Mouse (Mus musculus) frontal cortex, adult (tissue): ENCODE data around the gene Rac3.
"Not testable (repeated sequence)": the region's sequence is repeated elsewhere in the genome, so short reads cannot be mapped to it uniquely, and the experiment has no call there.

Experiments used
- ATAC-seq: cut with Nextera tagmentation; 2 replicates; pipeline ENCODE4 v1.9.2; 2017; ENCODE audit warnings: mild to moderate bottlenecking, moderate library complexity, mixed read lengths; ENCODE audit not compliant: low TSS enrichment

Rac3 gene

DNA sequence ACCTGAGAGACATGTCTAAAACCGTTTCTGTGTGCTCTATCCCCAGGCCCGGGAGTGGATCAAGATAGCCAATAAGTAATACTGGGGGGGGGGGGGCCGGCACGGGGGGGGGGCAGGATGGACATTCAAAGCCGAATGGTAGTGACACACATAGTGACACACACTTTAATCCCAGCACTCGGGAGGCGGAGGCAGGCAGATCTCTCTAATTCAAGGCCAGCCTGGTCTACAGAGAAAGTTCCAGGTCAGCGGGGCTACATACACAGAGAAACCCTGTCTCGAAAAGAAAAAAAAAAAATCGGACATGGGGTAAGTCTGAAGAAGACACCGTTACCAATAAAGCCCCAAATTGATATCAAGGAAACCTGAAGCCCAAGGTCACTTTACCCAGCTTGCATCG lies 6.3 kb downstream of the Rac3 start:
- ATAC-seq, result no peak

DNA sequence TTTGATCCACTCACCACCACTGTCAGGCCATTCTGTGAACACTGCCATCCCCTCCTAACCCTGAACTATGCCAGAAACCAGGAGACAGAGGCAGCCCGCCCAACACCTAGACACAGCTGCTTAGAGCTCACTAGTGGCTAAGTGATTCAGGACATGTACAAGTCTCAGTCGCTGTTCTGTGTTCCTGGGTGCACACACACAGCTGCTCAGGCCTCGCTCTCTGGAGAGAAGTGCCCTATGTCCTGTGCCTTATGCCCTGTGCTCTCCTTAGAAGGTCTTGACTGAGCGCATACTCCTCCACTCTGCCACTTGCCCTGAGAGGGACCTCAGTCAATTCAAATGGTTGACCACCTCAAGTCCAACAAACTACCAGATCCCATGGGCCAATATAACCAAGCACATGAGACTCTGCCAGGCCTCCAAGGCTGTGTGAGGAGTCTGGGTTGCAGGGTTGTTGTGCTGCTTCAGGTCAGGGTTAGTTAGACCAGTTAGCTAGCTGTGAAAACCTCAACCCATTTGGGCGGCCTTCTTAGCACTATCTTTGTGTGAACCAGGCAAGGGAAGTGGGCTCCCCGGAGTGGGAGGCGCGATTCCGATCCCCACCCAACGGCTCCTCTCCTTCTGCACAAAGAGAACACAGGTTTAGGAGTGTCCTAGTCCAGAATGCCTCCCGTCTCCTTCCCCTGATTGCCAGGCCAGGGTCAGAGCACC lies 7.4 kb downstream of the Rac3 start:
- no peak for ATAC-seq

DNA sequence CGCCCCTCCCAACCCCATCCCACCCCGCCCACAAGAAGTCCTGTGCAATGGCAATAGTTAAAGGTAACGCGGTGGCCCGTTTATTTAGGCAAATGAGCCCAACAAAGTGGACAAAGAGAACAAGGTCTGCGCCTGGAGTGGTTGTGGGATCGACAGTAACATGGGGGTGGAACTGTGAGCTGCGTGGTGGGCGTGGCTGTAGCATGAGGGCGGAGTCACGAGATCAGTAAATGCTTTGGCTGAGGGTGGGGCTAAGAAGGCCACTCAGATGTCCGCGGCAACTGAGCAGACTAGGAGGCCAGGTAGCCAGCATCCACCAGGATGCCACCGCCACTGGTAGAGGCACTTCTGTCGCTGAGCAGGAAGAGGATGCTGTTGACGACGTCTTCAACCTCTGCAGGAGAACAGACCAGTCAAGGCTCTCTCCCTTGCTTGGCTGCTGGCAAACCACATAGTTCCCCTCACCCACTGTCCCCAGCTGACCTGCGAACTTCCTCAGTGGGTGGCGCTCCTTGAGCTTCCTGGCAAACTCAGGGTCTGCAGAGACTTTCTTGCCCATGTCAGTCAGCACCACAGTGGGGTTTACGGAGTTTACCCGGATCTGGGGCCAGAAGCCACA lies 8.3 kb downstream of the Rac3 start:
- ATAC-seq, result not testable (repeated sequence)

DNA sequence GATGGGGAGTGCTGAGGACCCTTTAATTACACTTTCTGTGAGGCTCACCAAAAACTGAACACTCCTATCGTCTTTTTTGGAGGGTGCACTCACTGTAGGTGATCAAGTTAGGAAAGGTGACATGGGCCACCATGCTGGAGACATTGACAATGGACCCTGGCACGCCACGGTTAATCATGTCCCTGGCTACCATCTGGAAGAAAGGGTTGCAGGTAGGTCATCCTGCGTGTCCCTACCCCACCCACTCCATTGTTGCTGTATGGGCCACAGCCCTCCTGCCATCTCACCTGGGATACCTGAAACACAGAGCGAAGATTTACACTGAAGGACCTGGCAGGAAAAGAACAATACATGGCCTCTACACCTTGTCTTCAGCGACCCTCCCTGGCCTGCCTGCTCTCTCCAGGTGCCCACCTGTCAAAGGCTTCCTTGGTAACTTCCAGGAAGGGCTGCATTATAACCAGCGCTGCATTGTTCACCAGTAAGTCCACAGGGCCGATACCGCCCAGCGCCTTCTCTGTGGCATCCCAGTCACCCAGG lies 9.1 kb downstream of the Rac3 start:
- ATAC-seq, result no peak

DNA sequence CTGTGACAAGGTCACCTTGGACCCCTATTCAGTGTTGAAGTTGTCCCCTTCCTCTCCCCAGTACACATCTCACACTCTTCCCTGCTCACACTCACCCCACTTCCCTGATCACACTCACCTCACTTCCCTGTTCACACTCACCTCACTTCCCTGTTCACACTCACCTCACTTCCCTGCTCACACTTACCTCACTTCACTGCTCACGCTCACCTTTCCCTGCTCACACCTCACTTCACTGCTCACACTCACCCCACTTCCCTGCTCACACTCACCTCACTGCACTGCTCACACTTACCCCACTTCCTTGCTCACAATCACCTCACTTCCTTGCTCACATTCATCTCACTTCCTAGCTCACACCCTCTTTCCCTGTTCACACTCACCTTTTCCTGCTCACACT lies 10.1 kb downstream of the Rac3 start:
- ATAC-seq, result no peak

DNA sequence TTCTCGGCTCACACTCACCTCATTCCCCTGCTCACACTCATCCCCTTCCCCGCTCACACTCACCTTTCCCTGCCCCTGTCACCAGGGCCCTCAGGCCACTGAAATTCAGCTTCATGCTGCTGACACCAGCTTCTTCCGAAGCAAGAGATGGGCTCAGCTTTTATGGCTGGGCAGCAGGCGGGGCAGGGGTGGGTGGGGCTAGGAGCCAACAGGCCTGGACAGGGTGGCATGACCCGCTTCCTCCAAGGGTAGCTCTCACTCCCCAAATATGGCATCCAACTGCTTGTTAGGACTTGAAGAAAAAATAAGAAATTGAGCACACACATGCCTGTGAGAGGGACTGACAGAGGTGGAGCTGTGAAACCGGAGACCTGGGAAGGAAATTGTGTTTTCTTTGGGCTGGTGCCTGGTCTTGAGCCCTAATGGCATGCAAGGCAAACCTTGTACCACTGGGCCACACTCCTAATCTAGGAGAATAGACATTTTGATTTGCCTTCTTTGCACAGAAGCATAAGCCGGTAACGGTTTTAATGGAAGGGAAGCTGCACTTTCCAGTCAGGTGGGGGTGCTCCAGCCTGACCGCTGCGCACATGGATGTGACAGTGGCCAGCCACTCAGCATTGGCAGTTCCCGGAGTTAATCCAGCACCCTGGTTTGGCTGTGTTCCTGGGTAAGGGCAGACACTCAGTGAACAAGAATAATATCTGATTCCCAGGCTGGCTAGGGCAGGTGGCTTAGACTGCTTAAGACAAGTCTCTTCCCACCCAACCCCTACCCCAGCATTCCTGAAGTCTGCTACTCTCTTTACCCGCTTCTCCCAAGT lies 10.8 kb downstream of the Rac3 start, which contains the start of gene Cbr2:
Gene Cbr2 (minus strand): TSS at position 257 of the 823 bp plus-strand sequence.
- no peak for ATAC-seq

DNA sequence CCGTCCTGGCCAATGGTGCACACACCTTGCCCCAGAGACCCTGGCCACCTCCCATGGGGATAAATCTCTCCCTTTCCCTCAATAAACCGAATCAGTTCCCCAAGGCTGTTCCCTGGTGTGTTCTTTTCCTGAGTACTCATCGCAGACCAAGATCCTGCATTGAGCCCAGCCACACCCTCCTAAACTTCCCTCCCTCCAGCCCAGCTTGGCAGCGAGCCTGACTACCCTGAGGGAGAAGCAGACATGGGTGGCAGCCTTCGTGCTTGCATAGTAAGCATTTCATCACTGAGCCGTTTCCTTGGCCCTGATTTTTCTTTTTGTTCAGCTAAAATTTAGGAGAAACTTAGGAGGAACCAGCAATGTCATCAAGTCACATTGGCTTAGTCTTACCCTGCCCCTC lies 12.3 kb downstream of the Rac3 start:
- ATAC-seq, result no peak

DNA sequence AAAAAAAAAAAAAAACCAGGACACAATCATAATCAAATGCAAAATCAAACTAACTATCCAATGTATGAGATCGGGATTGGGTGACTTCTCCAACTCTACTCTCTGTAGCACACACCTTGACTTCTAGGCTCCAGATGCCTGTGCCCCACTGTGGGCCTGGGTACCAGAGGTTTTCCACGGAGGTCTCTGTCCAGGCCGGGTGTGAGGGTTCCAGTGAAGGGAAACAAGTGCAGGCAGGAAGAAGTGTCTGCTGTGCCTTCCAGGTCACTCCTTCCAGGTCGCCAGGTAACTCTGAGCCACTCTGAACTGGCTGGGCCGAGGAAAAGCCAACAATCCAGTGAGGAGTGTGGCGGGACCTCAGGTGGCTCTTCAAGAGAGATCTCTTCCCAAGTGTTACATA lies 15.2 kb downstream of the Rac3 start:
- no peak for ATAC-seq

DNA sequence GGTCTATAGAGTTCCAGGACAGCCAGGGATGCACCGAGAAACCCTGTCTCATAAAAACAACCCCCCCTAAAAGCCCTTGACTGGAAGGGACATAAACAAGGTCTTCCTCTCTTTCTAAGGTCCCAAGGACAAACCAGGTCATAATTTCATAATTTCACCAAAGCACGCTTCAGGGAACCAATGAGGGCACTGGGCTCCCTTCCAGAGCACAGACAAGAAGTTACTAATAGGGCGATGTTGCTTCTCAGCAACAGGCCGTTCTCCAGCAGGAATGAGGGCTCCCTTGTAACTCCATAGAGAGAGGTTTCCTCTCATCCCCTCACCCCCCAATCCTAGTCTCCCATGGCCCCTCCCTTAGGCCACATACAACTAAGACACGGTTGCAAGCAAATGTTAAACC lies 19.7 kb downstream of the Rac3 start:
- no peak for ATAC-seq

DNA sequence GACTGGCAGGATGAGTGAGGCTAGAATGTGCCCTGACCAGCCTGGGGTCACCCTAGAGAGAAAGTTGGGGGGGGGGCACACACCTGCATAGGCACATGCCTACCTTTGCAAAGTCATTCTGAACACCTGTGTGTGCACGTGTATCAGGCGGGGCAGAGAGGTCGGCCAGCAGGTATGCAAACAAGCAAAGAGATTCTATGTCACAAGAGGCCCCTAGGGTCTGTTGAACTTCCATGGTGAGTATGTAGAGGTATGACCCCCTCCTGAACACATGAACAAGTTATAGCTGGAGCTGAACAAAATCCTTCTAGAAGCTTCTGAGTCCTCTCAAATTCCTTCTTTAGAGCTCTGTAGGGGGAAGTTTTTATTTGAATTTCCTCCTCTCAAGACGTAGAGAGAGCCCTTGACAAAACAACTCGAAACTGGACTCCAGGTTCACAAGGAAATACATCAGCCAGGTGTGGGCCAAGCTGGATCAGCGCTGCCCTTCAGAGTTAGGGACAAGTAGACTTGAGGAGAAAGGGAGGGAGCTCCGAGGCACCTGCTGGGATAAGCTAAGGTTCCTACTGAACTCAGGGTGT lies 22.9 kb downstream of the Rac3 start:
- ATAC-seq, result no peak

DNA sequence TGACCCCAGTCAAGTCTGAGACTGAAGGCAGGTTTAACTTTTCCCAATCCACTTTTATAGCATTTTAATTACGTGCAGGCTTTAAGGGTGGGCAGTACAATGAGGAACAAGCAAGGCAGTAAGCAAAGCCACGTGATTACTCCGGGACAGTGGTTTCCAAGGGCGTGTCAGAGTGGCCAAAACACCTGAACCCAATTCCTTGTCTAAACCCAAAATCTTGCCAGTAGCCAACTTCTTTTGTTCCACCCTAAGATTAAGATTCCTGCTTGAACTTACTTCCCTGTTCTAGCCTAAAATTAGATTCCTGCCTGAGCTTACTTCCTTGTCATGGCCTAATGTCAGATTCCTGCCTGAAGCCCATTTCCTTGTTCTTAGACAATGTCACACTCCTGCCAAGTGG lies 26.7 kb downstream of the Rac3 start:
- no peak for ATAC-seq

DNA sequence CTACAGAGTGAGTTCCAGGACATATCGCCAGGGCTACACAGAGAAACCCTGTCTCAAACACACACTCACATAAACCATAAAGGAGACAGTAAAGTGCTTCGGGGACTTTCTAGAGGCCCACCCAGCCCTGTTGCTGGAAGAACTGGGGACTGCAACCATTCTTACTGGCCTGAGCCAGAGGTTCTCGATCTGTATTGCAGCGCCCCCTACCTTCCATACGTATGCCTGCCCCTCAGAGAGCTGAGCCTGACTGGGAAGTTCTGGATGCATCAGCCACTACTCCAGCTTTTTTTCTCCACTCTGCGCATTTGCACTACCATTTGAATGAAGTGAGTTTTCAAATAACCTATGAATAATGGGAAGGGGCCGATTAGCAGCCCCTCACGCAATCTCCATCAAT lies 28.2 kb downstream of the Rac3 start:
- ATAC-seq, result no peak

DNA sequence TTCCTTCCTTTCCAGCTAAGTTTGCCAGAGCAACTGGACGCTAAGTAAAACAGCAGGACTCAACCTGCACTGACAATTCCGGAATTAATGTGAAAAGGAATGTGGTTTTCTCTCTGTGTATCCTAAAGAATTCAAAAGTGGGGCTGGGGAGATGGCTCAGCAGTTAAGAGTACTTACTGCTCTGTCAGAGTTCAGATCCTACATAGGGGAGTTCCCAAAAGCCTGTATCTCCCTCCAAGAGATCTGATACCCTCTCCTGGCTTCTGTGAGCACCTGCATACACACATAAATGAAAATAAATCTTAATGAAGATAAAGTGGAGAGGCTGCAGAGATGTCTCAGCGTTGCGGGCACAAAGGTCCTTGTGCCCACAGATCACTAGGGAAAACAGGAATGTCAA lies 30.3 kb downstream of the Rac3 start:
- ATAC-seq, result no peak

DNA sequence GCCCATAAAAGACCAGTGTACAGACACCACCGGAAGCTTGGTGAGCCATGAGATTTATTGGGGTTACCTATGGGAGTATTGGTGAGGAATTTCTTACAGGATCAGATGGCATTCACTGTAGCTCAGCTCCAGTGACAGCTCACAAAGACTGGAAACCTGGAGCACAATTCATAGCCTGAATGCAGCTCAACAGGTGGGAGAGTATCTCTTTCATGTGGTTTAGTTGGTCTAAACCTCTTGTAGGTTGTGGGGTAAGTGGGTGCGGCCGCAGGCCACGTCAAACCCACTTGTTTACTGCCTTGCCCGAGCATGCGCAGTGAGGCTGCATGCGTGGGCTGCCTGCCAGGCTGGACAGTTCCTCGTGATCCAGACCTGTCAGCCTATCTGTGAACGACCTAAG lies 39.0 kb downstream of the Rac3 start:
- no peak for ATAC-seq

DNA sequence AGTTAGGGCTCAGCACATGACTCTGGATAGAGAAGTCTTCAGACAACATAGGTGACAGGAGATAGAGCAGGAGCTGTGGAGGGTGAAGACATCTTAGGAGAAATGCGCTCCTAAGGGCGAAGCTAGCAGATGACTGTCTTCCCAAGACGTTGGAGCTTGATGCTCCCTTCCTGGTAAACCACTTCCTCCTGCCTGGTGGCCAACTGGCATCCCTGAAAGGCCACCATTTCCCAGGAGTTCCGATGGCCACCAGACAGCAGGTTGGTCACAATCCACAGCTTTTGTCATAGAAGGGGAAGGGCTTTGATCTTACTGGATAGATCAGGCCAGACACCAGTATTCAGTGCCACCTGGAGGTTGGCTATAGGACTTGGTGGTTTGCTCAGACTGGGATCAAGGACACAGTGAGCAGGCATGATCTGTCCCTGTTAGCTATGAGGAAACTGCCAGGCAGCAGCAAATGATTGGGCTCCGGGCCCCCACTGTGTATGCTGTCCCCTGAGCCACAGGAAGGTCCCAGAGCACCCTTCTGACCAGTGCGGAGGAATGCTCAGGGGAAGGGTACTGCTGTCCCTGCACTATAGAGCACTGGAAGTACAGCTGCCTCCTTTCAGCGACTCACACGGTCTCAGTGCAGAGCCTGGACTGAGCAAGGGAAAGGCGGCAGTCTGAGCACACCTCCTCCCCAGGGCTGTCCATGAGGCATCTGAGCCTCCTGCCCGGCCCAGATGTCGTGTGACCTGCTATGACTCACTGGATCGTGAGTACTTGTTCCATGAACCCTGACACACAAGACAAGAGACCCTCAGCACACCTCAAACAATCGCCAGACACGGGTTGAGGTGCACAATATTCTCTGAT lies 40.8 kb downstream of the Rac3 start:
- ATAC-seq, result no peak

DNA sequence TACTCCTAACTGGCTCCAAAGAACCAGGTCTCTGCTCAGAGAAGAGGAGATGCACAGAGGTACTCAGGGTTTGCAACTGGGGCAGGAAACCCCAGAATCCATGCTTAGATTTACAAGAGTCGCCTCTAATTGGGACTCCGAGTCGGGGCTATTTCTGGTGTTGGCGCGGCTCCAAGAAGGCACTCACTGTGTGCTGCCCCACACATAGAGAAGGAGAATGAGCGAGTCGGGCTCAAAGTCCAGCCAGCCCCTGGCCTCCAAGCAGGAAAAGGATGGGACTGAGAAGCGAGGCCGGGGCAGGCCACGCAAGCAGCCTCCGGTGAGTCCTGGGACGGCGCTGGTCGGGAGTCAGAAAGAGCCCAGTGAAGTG lies 41.4 kb downstream of the Rac3 start, which contains the start of gene Hmga1b:
Gene Hmga1b (plus strand): TSS at position 123 of the 370 bp plus-strand sequence.
- ATAC-seq, result not testable (repeated sequence)

DNA sequence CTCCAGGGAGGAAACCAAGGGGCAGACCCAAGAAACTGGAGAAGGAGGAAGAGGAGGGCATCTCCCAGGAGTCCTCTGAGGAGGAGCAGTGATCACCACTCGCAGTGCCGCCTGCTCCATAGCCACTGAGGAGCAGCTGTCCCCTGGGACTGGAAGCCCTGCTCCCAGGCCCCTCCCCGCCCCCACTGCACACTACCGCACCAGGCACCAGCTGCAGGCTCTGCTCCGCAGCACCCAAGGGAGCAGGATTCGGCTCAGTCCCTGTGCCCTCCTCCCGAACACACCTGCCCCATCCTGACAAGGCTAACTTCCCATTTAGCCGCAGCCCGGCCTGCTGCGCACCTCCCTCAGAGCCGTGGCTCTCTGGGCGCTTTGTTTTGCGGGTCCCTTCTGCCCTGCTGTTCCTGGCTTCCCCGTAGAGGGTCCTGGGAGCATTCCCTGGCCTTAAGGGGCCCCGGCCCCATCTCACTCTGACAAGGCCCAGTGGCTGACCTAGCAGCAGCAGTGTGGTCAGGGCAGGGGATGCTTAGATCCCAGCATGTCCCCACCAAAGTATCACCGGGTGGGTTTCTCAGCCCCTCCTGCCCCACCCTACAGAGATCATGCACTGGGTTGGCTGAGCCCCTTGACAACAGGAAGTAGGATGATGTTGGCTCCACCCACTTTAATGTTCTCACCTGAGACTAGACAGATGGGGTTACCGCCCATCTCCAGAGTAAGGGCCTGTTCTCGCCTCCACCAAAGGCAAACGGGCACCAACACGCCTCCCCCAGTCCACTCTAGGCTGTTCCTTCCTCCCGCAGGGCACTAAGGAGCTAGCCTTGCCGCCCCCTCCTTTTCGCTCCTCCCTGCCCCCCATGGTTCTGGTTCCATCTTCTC lies 42.1 kb downstream of the Rac3 start:
- peak; percentile 57; the same call in 1 of the 2 replicates for ATAC-seq

DNA sequence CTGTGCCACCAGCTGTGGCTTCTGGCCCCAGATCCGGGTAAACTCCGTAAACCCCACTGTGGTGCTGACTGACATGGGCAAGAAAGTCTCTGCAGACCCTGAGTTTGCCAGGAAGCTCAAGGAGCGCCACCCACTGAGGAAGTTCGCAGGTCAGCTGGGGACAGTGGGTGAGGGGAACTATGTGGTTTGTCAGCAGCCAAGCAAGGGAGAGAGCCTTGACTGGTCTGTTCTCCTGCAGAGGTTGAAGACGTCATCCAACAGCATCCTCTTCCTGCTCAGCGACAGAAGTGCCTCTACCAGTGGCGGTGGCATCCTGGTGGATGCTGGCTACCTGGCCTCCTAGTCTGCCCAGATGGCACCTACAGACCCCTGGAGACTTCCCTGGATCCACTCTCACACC lies 45.8 kb downstream of the Rac3 start:
- not testable (repeated sequence) for ATAC-seq

DNA sequence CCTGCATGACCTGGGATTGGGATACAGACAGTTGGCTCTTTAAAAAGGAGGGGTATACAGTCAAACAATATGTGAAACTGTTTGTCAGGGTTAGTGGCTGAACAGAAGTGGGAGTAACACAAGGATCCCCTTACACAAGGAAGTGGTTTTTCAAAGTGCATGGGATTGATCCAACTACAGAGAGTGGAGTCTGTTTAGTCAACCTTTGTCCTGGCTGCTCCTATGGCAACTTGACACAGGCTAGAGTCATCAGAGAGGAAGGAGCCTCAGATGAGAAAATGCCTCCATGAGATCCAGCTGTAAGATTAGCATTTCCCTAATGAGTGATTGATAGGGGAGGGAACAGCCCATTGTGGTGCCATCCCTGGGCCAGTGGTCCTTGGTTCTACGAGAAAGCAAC lies 46.9 kb downstream of the Rac3 start:
- ATAC-seq, result no peak

DNA sequence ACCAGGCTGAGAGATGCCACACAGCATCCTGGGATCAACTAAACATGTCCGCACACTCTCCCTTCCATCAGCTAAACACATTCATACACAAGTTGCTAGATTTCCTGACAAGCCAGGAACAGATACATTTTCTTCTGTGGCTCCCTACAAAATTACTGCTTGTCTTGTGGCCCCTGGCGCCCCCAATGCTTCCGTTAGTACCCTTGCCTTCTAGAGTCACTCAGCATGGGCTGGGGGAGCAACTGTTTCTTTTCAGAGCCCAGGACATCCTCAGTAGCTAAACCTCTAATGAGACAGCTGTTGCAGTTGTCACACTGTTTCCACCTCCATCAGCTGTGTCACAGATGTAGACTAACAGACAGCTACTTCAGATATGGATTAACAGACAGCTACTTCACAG lies 51.5 kb downstream of the Rac3 start:
- ATAC-seq, result no peak
